Mouse (Mus musculus) liver, embryonic 16.5 days (tissue): ENCODE data around the gene Ccl11. TPM values are rescaled to one million over a fixed set of nuclear protein-coding genes. Genes with fewer than 3 reads are reported as not detected.

Experiments used
- ATAC-seq: fragments of 200-750 bp; cut with Nextera tagmentation; 2 replicates; pipeline ENCODE4 v1.8.0; 2017; ENCODE audit warnings: low read depth, mild to moderate bottlenecking, moderate number of reproducible peaks, moderate library complexity
- H3K27ac ChIP-seq: fragments of 300-500 bp; sonication (generic); 2 replicates; pipeline ENCODE4 v1.5.1; 2014; ENCODE audit warnings: mild to moderate bottlenecking, low read length
- H3K27me3 ChIP-seq: fragments of 300-500 bp; sonication (generic); 2 replicates; pipeline ENCODE4 v1.6.1; 2014; ENCODE audit warnings: low read depth, low read length, mixed read lengths; ENCODE audit not compliant: control insufficient read depth, insufficient read depth
- H3K36me3 ChIP-seq: fragments of 300-500 bp; sonication (generic); 2 replicates; pipeline ENCODE4 v1.6.1; 2014; ENCODE audit warnings: mild to moderate bottlenecking; ENCODE audit not compliant: control insufficient read depth, insufficient read depth
- H3K4me1 ChIP-seq: fragments of 300-500 bp; sonication (generic); 2 replicates; pipeline ENCODE4 v1.6.1; 2014; ENCODE audit warnings: low read depth, low read length, mixed read lengths; ENCODE audit not compliant: control insufficient read depth
- H3K4me2 ChIP-seq: fragments of 300-500 bp; sonication (generic); 2 replicates; pipeline ENCODE4 v1.6.1; 2014; ENCODE audit warnings: low read depth, low read length, mixed read lengths
- H3K4me3 ChIP-seq: fragments of 300-500 bp; sonication (generic); 2 replicates; pipeline ENCODE4 v1.5.1; 2014; ENCODE audit warnings: low read depth, mild to moderate bottlenecking, low read length
- H3K9ac ChIP-seq: fragments of 300-500 bp; sonication (generic); 2 replicates; pipeline ENCODE4 v1.6.1; 2014; ENCODE audit warnings: low read depth, low read length
- H3K9me3 ChIP-seq: fragments of 300-500 bp; sonication (generic); replicated peaks from 2 replicates; pipeline ENCODE4 v1.6.1; 2016; ENCODE audit warnings: low read length; ENCODE audit not compliant: control insufficient read depth
- WGBS: fragments of 180-500 bp; shearing (Covaris S2); extraction: QIAGEN DNeasy Blood & Tissue Kit; methylation state at CpG from one replicate; pipeline ENCODE4 v1.1.7; 2014; ENCODE audit not compliant: insufficient replicate concordance; 5-methylcytosine and 5-hydroxymethylcytosine counted together
- polyA plus RNA-seq: library from polyadenylated mRNA; unstranded; fragments of >200 nt; fragmentation: Nextera tagmentation; extraction: Ambion mirVana; gene quantifications from 2 replicates; pipeline ENCODE4 v1.2.1, GENCODE M21; 2015

Gene Ccl11
- polyA plus RNA-seq, 1 experiment from 2014 or later: 0.85 TPM

DNA sequence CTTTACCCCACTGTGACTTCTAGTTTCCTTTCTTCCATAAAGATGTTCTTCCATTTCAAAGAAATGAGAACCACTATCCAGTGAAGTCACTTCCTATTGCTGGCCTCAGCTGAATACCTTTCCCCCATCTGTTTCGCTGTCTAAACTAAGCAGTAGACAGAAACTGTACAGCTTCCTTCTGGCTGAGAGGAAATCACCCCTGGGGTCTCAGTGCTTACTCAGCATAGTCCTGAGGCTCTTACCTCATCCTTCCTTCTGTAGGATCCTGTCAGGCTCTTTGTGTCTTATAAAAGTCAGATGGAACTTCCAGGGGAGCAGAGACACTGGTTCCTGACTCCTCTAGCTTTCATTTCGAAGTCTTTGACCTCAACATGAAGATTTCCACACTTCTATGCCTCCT lies 43.9 kb downstream of the Ccl11 start, which contains the start of gene Ccl12:
Gene Ccl12 (plus strand): TSS at position 317 of the 400 bp plus-strand sequence.
- H3K4me3 ChIP-seq: no peak within 1 kb of the TSS
- H3K9ac ChIP-seq: no peak within 1 kb of the TSS
- 28% methylated on average over 2 of the region's 2 CpGs for WGBS
- H3K27ac ChIP-seq: no peak within 1 kb of the TSS
- H3K4me2 ChIP-seq: no peak within 1 kb of the TSS
- no peaks in the 10 kb centered on the region for H3K4me1 ChIP-seq
- ATAC-seq: no peak
- H3K9me3 ChIP-seq: no peaks in the 10 kb centered on the region
- no peaks in the 10 kb centered on the region for H3K27me3 ChIP-seq
- H3K36me3 ChIP-seq: no peaks in the 10 kb centered on the region

DNA sequence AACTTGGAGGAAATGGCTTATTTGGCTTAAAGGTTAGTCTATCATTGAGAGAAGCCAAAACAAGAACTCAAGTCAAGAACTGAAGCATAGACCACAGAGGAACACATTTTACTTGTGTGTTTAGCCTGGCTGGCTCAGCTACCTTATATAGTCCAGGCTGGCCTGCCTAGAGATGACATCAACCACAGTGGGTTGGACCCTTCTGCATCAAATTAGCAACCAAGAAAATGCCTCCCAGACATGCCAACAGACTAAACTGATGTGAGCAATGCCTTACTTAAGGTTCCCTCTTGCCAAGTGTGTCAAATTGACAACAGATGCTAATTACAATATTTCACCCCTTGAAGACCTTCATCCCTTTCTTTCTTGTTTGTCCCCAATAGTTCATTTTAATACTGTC lies 52.0 kb downstream of the Ccl11 start:
- no peak overlapping the region for H3K4me2 ChIP-seq
- H3K27ac ChIP-seq: no peak overlapping the region
- H3K4me1 ChIP-seq: no peaks in the 10 kb centered on the region
- H3K9me3 ChIP-seq: no peaks in the 10 kb centered on the region
- H3K9ac ChIP-seq: no peak overlapping the region
- H3K27me3 ChIP-seq: no peaks in the 10 kb centered on the region
- ATAC-seq: no peak
- H3K4me3 ChIP-seq: no peak overlapping the region
- H3K36me3 ChIP-seq: no peaks in the 10 kb centered on the region

DNA sequence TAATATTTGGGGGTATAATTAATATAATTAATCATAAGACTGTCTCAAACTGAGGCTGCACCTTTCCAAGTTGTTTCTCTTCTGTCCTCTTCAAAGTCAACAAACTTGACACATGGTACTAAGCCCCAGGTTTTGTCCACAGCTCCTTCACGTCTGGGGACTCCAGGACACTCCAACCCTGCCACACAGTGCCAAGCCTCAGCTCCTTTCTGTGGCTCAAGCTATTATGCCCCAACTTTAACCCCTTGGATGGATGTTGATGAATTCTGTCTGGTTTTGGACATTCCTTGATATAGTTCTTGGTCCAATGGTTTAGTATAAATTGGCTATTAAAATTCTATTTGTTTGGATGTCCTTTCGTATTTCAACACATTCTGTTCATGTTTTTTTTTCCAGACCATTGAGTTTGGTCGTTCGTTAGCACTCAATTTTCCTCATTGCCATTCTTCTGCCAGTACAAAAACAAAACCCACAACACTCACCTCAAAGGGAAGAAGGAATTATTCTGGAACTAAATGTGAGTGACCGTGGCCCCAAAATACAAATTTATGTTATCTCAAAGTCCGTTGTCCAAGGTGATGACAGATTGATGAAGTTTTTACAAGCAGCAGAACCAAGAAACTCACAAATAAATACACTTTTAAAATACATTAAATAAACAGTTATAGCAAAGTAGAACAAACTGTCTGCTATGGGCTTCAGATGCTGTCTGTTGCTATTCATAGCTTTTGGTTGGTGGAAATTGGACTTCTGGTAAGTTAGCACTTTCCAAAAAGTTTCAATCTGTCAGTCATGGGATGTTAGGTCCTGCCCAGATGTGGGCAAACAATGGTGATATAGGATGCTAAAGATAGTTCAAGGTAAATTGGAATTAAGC lies 53.0 kb downstream of the Ccl11 start:
- WGBS: 55% methylated on average over 6 of the region's 6 CpGs

More for the DNA sequence above, 53.0 kb downstream of the Ccl11 start:
- Histone ChIP-seq H3K9me3 (no peaks in the 10 kb centered on the region), H3K27me3 (no peaks in the 10 kb centered on the region), H3K4me3 (no peak overlapping the region), H3K27ac (no peak overlapping the region), H3K9ac (no peak overlapping the region), H3K36me3 (no peaks in the 10 kb centered on the region), H3K4me2 (no peak overlapping the region), H3K4me1 (no peaks in the 10 kb centered on the region)
- no peak for ATAC-seq

Other genes with a start within 250 kb of the Ccl11 start
- not detected in 2 replicates for gene 5530401A14Rik, start 197.2 kb upstream of the Ccl11 start, polyA plus RNA-seq
- 0.02 TPM in 1 of 2 replicates, not detected in the other for gene Asic2, start 89.4 kb upstream of the Ccl11 start, polyA plus RNA-seq
- gene Ccl2, start 22.3 kb upstream of the Ccl11 start, polyA plus RNA-seq: 0.78 and 1.2 TPM in 2 replicates
- gene Gm17268, start 19.3 kb upstream of the Ccl11 start, polyA plus RNA-seq: not detected in 2 replicates
- gene Ccl7, start 12.1 kb upstream of the Ccl11 start, polyA plus RNA-seq: 0.12 and 0.35 TPM in 2 replicates
- 0.52 and 0.55 TPM in 2 replicates for gene Ccl12, start 44.0 kb downstream of the Ccl11 start, polyA plus RNA-seq
- gene Ccl8, start 57.4 kb downstream of the Ccl11 start, polyA plus RNA-seq: not detected in 2 replicates
- not detected in 2 replicates for gene Ccl1, start 247.9 kb downstream of the Ccl11 start, polyA plus RNA-seq